Mouse (Mus musculus) CH12.LX (cell line): Measurements from ENCODE around the gene Agtr1a.

ENCODE experiments used
- E2F4 ChIP-seq: IDR thresholded peaks from 2 replicates; pipeline ENCODE4 v1.6.1; 2011; ENCODE audit warnings: low read depth, low read length, improper control_type of control experiment; ENCODE audit not compliant: insufficient replicate concordance
- EP300 ChIP-seq: IDR thresholded peaks from 2 replicates; pipeline ENCODE4 v1.6.1; 2011; ENCODE audit warnings: low read length, improper control_type of control experiment
- SMC3 ChIP-seq: IDR thresholded peaks from 2 replicates; pipeline ENCODE4 v1.6.1; 2011; ENCODE audit warnings: low read depth, low read length, improper control_type of control experiment
- UBTF ChIP-seq: IDR thresholded peaks from 2 replicates; pipeline ENCODE4 v1.6.1; 2012; ENCODE audit warnings: low read depth, mild to moderate bottlenecking, inconsistent platforms, low read length, improper control_type of control experiment, moderate library complexity

- no peak for TF ChIP-seq EP300
- TF ChIP-seq SMC3, result no peak
- TF ChIP-seq UBTF, result no peak
- TF ChIP-seq E2F4, result no peak
Observed at GRCm38 (mm10) chr13:30338576-30338975, 2.3 kb downstream of the Agtr1a start.
